21 mouse cellular contexts compared by ENCODE assay signal in genomic region chr8:70456996-70457395, GRCm38 (mm10). TPM values are rescaled to one million over a fixed set of nuclear protein-coding genes. Genes with fewer than 3 reads are reported as not detected.
DNase-seq lines count a peak whose midpoint lies in the region; ATAC-seq and TF ChIP-seq lines count a peak whose summit lies in the region.
"Had no signal": no experiment of that assay in that cellular context is flagged by ENCODE, and none has a peak within 500 bp of the region (broad histone marks: within the 10 kb centered on the region; RNA-seq: fewer than 3 reads in every experiment).

No protein-coding gene starts in this region.

- H3K9me3 ChIP-seq in forebrain, embryonic 13.5 days (replicated peaks), result no peaks in the 10 kb centered on the region; the same call in 1 of the 2 replicates
- H3K9me3 ChIP-seq in forebrain, postnatal 0 days (ENCODE audit: low read length), result no peaks in the 10 kb centered on the region
- H3K9me3 ChIP-seq: embryonic facial prominence, embryonic 12.5 days; hindbrain, embryonic 12.5 days had no signal

- no peak overlapping the region for H3K4me3 ChIP-seq in forebrain, embryonic 13.5 days
- H3K4me3 ChIP-seq in forebrain, postnatal 0 days (ENCODE audit: low read depth, low read length), result no peak overlapping the region
- H3K4me3 ChIP-seq in layer of hippocampus, adult 2 months, result no peak overlapping the region
- H3K4me3 ChIP-seq: embryonic facial prominence, embryonic 12.5 days; hindbrain, embryonic 12.5 days had no signal

- H3K4me2 ChIP-seq in forebrain, embryonic 13.5 days, result no peak overlapping the region
- H3K4me2 ChIP-seq in forebrain, postnatal 0 days (ENCODE audit: low read depth), result no peak overlapping the region
- H3K4me2 ChIP-seq: embryonic facial prominence, embryonic 12.5 days; hindbrain, embryonic 12.5 days had no signal

- peaks cover 13% of the 10 kb centered on the region for H3K36me3 ChIP-seq in forebrain, embryonic 13.5 days (ENCODE audit: poor library complexity, severe bottlenecking)
- H3K36me3 ChIP-seq in forebrain, postnatal 0 days (ENCODE audit: insufficient read depth), result 0 out of 2 replicates have a peak, but pooled peaks cover 5% of the 10 kb centered on the region

- H3K27me3 ChIP-seq in forebrain, embryonic 13.5 days, result 0 out of 2 replicates have a peak, but pooled peaks cover 5% of the 10 kb centered on the region
- H3K27me3 ChIP-seq in forebrain, postnatal 0 days (ENCODE audit: insufficient read depth, low read length), result no peaks in the 10 kb centered on the region

- no peak for ATAC-seq in forebrain, embryonic 13.5 days
- no peak for ATAC-seq in forebrain, postnatal 0 days
- ATAC-seq: forebrain, embryonic 16.5 days; hindbrain, embryonic 16.5 days; inflammation-experienced regulatory T-cells, adult 6 months; intestine, postnatal 0 days had no signal

- TF ChIP-seq CTCF in forebrain, postnatal 0 days (IDR thresholded peaks at IDR 0.05; ENCODE audit: low read depth), result no peak
- TF ChIP-seq CTCF in layer of hippocampus, adult 2 months (conservative IDR thresholded peaks at IDR 0.05), result no peak

- H3K4me1 ChIP-seq in forebrain, embryonic 13.5 days, result no peaks in the 10 kb centered on the region
- no peaks in the 10 kb centered on the region for H3K4me1 ChIP-seq in forebrain, postnatal 0 days (ENCODE audit: insufficient read depth)
- H3K4me1 ChIP-seq: hindbrain, embryonic 12.5 days had no signal

- peak overlapping the region; percentile 26; the same call in 1 of the 2 replicates for H3K9ac ChIP-seq in forebrain, embryonic 13.5 days
- no peak overlapping the region for H3K9ac ChIP-seq in forebrain, postnatal 0 days
- H3K9ac ChIP-seq: embryonic facial prominence, embryonic 12.5 days; hindbrain, embryonic 12.5 days had no signal

- WGBS in forebrain, embryonic 13.5 days, result 92% methylated on average over 1 of the region's 1 CpGs
- 92% methylated on average over 1 of the region's 1 CpGs for WGBS in forebrain, postnatal 0 days

- DNase-seq in forebrain, postnatal 0 days, result no peak
- no peak for DNase-seq in layer of hippocampus, adult 2 months (ENCODE audit: low spot score in 2 of 2)
- DNase-seq in layer of hippocampus, postnatal 10 days (ENCODE audit: low spot score in 2 of 2), result no peak
- peak; percentile 61 for DNase-seq in adrenal gland, adult 8-10 months
- peak; percentile 60 for DNase-seq in adrenal gland, postnatal 25 days
- no peak for DNase-seq in yolk sac, embryonic 10.5 days (ENCODE audit: low spot score)
- no peak for DNase-seq in left cerebral cortex, adult 18-20 months (ENCODE audit: low spot score in 2 of 2)
- DNase-seq: cerebellum, adult 8-10 months; cerebellum, postnatal 14 days; gastrocnemius, postnatal 25 days; kidney, adult 8-10 months had no signal

- no peak overlapping the region for H3K27ac ChIP-seq in forebrain, embryonic 13.5 days
- H3K27ac ChIP-seq in forebrain, postnatal 0 days (ENCODE audit: low read depth, low read length), result no peak overlapping the region
- peak overlapping the region; percentile 43; the same call in 1 of the 2 replicates for H3K27ac ChIP-seq in layer of hippocampus, adult 2 months
- H3K27ac ChIP-seq: embryonic facial prominence, embryonic 12.5 days; hindbrain, embryonic 12.5 days had no signal

RNA-seq across cellular contexts. Expression of gene Crtc1, which starts 17.6 kb away (rescaled TPM):
- polyA plus RNA-seq in forebrain, embryonic 13.5 days (2015; fragmentation: Nextera tagmentation; extraction: Ambion mirVana), result 23.4 and 28.2 TPM in 2 replicates
- 41.2 and 51.7 TPM in 2 replicates for total RNA-seq in forebrain, postnatal 0 days (2014; rRNA removed)
- 43.8 and 52.9 TPM in 2 replicates for polyA plus RNA-seq in forebrain, postnatal 0 days (2015; fragmentation: Nextera tagmentation; extraction: Ambion mirVana)
- total RNA-seq in layer of hippocampus, adult 2 months (2021), result 100 to 1,000 TPM; 191 to 208 TPM
- 100 to 1,000 TPM; 103 to 114 TPM for total RNA-seq in layer of hippocampus, postnatal 10 days (2021)
- total RNA-seq in adrenal gland, adult 8-10 months (2022), result 10 to 100 TPM; 25.3 to 52.7 (median 36.5) TPM
- total RNA-seq in adrenal gland, postnatal 25 days (2021), result 23.9 and 28.8 TPM in 2 replicates
- 100 to 1,000 TPM; 152 to 154 TPM for total RNA-seq in left cerebral cortex, adult 18-20 months (2021)

RNA-seq across cellular contexts. Expression of gene Klhl26, which starts 19.8 kb away (rescaled TPM):
- 15.3 and 16.4 TPM in 2 replicates for polyA plus RNA-seq in forebrain, embryonic 13.5 days (2015; fragmentation: Nextera tagmentation; extraction: Ambion mirVana)
- total RNA-seq in forebrain, postnatal 0 days (2014; rRNA removed), result 29.9 and 34.8 TPM in 2 replicates
- 30.8 and 35.3 TPM in 2 replicates for polyA plus RNA-seq in forebrain, postnatal 0 days (2015; fragmentation: Nextera tagmentation; extraction: Ambion mirVana)
- 10 to 100 TPM; 56.8 to 60.2 TPM for total RNA-seq in layer of hippocampus, adult 2 months (2021)
- total RNA-seq in layer of hippocampus, postnatal 10 days (2021), result 10 to 100 TPM; 35.6 to 38.4 TPM
- total RNA-seq in adrenal gland, adult 8-10 months (2022), result 10 to 100 TPM; 27.3 to 35.8 (median 30.6) TPM
- 22.3 and 24.9 TPM in 2 replicates for total RNA-seq in adrenal gland, postnatal 25 days (2021)
- total RNA-seq in left cerebral cortex, adult 18-20 months (2021), result 10 to 100 TPM; 43.7 to 44.4 TPM

RNA-seq across cellular contexts. Expression of gene Tmem59l, which starts 30.2 kb away (rescaled TPM):
- polyA plus RNA-seq in forebrain, embryonic 13.5 days (2015; fragmentation: Nextera tagmentation; extraction: Ambion mirVana), result 32.5 and 38.0 TPM in 2 replicates
- 96.0 and 115 TPM in 2 replicates for total RNA-seq in forebrain, postnatal 0 days (2014; rRNA removed)
- 147 and 150 TPM in 2 replicates for polyA plus RNA-seq in forebrain, postnatal 0 days (2015; fragmentation: Nextera tagmentation; extraction: Ambion mirVana)
- 100 to 1,000 TPM; 321 to 339 TPM for total RNA-seq in layer of hippocampus, adult 2 months (2021)
- 100 to 1,000 TPM; 174 to 175 TPM for total RNA-seq in layer of hippocampus, postnatal 10 days (2021)
- 10 to 100 TPM; 27.2 to 44.6 (median 31.0) TPM for total RNA-seq in adrenal gland, adult 8-10 months (2022)
- 10.1 and 10.2 TPM in 2 replicates for total RNA-seq in adrenal gland, postnatal 25 days (2021)
- 100 to 1,000 TPM; 295 to 296 TPM for total RNA-seq in left cerebral cortex, adult 18-20 months (2021)
- total RNA-seq: gastrocnemius, adult 18-20 months; gastrocnemius, postnatal 25 days; granulocyte monocyte progenitor cell, adult 5-6 weeks; heart, postnatal 25 days had no signal

RNA-seq across cellular contexts. Expression of gene Crlf1, which starts 36.0 kb away (rescaled TPM):
- polyA plus RNA-seq in forebrain, embryonic 13.5 days (2015; fragmentation: Nextera tagmentation; extraction: Ambion mirVana), result 0.86 and 0.92 TPM in 2 replicates
- 6.5 and 20.9 TPM in 2 replicates for total RNA-seq in forebrain, postnatal 0 days (2014; rRNA removed)
- polyA plus RNA-seq in forebrain, postnatal 0 days (2015; fragmentation: Nextera tagmentation; extraction: Ambion mirVana), result 24.6 and 34.5 TPM in 2 replicates
- 10 to 100 TPM; 44.5 to 47.1 TPM for total RNA-seq in layer of hippocampus, adult 2 months (2021)
- 10 to 100 TPM; 21.3 to 22.0 TPM for total RNA-seq in layer of hippocampus, postnatal 10 days (2021)
- total RNA-seq in adrenal gland, adult 8-10 months (2022), result 1 to 10 TPM in 1 of 4 experiments, under 1 TPM in 2, not detected in 1; 0.51 to 1.5 (median 0.59) TPM
- total RNA-seq in adrenal gland, postnatal 25 days (2021), result 0.18 TPM in 1 of 2 replicates, not detected in the other
- 1 to 10 TPM; 1.5 to 2.8 TPM for total RNA-seq in left cerebral cortex, adult 18-20 months (2021)
- total RNA-seq: granulocyte monocyte progenitor cell, adult 5-6 weeks had no signal
- polyA plus RNA-seq: inflammation-experienced regulatory T-cells, adult 6 months had no signal

RNA-seq across cellular contexts. Expression of gene Rex1bd, which starts 49.6 kb away (rescaled TPM):
- polyA plus RNA-seq in forebrain, embryonic 13.5 days (2015; fragmentation: Nextera tagmentation; extraction: Ambion mirVana), result 150 and 154 TPM in 2 replicates
- 130 and 148 TPM in 2 replicates for total RNA-seq in forebrain, postnatal 0 days (2014; rRNA removed)
- polyA plus RNA-seq in forebrain, postnatal 0 days (2015; fragmentation: Nextera tagmentation; extraction: Ambion mirVana), result 200 and 247 TPM in 2 replicates
- total RNA-seq in layer of hippocampus, adult 2 months (2021), result 10 to 100 TPM; 93.9 to 98.1 TPM
- 100 to 1,000 TPM in 1 of 2 experiments, 10 to 100 TPM in 1; 97.8 to 106 TPM for total RNA-seq in layer of hippocampus, postnatal 10 days (2021)
- 100 to 1,000 TPM; 126 to 165 (median 148) TPM for total RNA-seq in adrenal gland, adult 8-10 months (2022)
- 141 and 158 TPM in 2 replicates for total RNA-seq in adrenal gland, postnatal 25 days (2021)
- 100 to 1,000 TPM; 118 to 122 TPM for total RNA-seq in left cerebral cortex, adult 18-20 months (2021)

Comparison
In these comparisons a context has a peak if more than half of its experiments do, and no peak if none do; other contexts are left out.
1. DNase-seq: peak in adrenal gland, adult 8-10 months (single experiment) and adrenal gland, postnatal 25 days (single experiment); none in forebrain, postnatal 0 days (single experiment), layer of hippocampus, adult 2 months (0 of 2), layer of hippocampus, postnatal 10 days (0 of 2), yolk sac, embryonic 10.5 days (single experiment) and left cerebral cortex, adult 18-20 months (0 of 2).